ENCODE assay signal across 21 mouse cellular contexts in the genomic region with DNA sequence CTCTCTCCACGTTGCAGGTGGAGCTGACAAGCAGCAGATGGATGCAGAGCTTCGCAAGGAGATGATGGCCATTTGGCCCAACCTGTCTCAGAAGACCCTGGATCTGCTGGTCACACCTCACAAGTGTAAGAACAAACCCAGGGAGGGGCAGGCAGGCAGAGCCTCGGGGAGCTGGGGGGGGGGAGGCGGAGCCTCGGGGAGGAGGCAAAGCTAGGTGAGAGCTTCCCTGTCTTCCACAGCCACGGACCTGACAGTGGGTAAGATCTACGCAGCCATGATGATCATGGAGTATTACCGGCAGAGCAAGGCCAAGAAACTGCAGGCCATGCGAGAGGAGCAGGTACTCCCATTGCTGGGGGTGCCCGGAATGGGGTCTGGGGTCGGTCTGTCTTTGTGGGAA. TPM values are rescaled to one million over a fixed set of nuclear protein-coding genes. Genes with fewer than 3 reads are reported as not detected.
A peak's percentile ranks its signal among the peaks of the same experiment; 100 is the strongest.
DNase-seq lines count a peak whose midpoint lies in the region; TF ChIP-seq lines count a peak whose summit lies in the region.
"Had no signal": no experiment of that assay in that cellular context is flagged by ENCODE, and none has a peak within 500 bp of the region (broad histone marks: within the 10 kb centered on the region; RNA-seq: fewer than 3 reads in every experiment).

No protein-coding gene starts in this region.

- H3K9ac ChIP-seq in ES-E14 (ENCODE audit: insufficient read depth, low read depth, low read length, poor library complexity, severe bottlenecking): 0 out of 2 replicates have a peak overlapping the region, but pooled peaks have one; percentile 27
- H3K9ac ChIP-seq: embryonic facial prominence, embryonic 12.5 days; forebrain, embryonic 13.5 days; forebrain, embryonic 15.5 days; forebrain, postnatal 0 days had no signal

- H3K27me3 ChIP-seq in E14TG2a.4 (ENCODE audit: insufficient read depth, low read length): peaks cover 19% of the 10 kb centered on the region
- H3K27me3 ChIP-seq in kidney, adult 2 months (replicated peaks; ENCODE audit: control insufficient read depth, insufficient read depth, low read length): no peaks in the 10 kb centered on the region
- H3K27me3 ChIP-seq: embryonic facial prominence, embryonic 12.5 days; forebrain, embryonic 13.5 days; forebrain, embryonic 15.5 days had no signal

- WGBS in kidney, adult 2 months: 78% methylated on average over 11 of the region's 11 CpGs

- peak; percentile 86 for DNase-seq in A20 (ENCODE audit: low read depth, low spot score)
- no peak for DNase-seq in ES-E14 (ENCODE audit: low read depth, low spot score)
- peak; percentile 66 for DNase-seq in ZHBTc4 (ENCODE audit: low read depth, low spot score)
- DNase-seq in urinary bladder, postnatal 14 days (ENCODE audit: low spot score): no peak
- no peak for DNase-seq in embryo, embryonic 11 days
- DNase-seq in kidney, adult 2 months: no peak
- DNase-seq: adrenal gland, adult 2 months; adrenal gland, postnatal 10 days; adrenal gland, postnatal 25 days; B cell, adult 2 months; cerebellum, adult 11 months; cerebellum, adult 2 months; cerebellum, adult 9-10 months; cerebellum, postnatal 10 days; cerebellum, postnatal 36 days; forebrain, postnatal 0 days had no signal

- no peak for TF ChIP-seq POLR2A in kidney, adult 2 months (IDR thresholded peaks at IDR 0.05; ENCODE audit: low read depth, low read length)

- H3K4me3 ChIP-seq in E14TG2a.4 (replicated peaks; ENCODE audit: low read length): peak overlapping the region; percentile 61
- peak overlapping the region; percentile 35 to 53; a peak in 2 of 4 replicates for H3K4me3 ChIP-seq in ES-E14 (ENCODE audit: insufficient read depth in 1 of 2, low read depth in 1 of 2, low read length in 2 of 2, poor library complexity in 1 of 2, severe bottlenecking in 1 of 2)
- no peak overlapping the region for H3K4me3 ChIP-seq in kidney, adult 2 months (ENCODE audit: insufficient read depth, low read depth, low read length)
- H3K4me3 ChIP-seq: embryonic facial prominence, embryonic 10.5 days; embryonic facial prominence, embryonic 12.5 days; forebrain, embryonic 13.5 days; forebrain, embryonic 15.5 days had no signal

- H3K27ac ChIP-seq in ES-E14 (ENCODE audit: insufficient read depth, low read depth, low read length, poor library complexity, severe bottlenecking): no peak overlapping the region
- no peak overlapping the region for H3K27ac ChIP-seq in kidney, adult 2 months (ENCODE audit: insufficient read depth, low read depth, low read length)
- H3K27ac ChIP-seq: embryonic facial prominence, embryonic 10.5 days; embryonic facial prominence, embryonic 12.5 days; forebrain, embryonic 13.5 days; forebrain, embryonic 15.5 days had no signal

- peaks cover 13% of the 10 kb centered on the region for H3K9me3 ChIP-seq in E14TG2a.4 (ENCODE audit: low read length)
- no peaks in the 10 kb centered on the region; the same call in 1 of the 2 replicates for H3K9me3 ChIP-seq in ES-E14 (ENCODE audit: control insufficient read depth, insufficient read depth, low read depth, low read length)
- H3K9me3 ChIP-seq: embryonic facial prominence, embryonic 10.5 days; embryonic facial prominence, embryonic 12.5 days; forebrain, embryonic 13.5 days; forebrain, embryonic 15.5 days had no signal

- H3K4me1 ChIP-seq in E14TG2a.4 (replicated peaks; ENCODE audit: low read depth, low read length) (peaks cover 35% of the 10 kb centered on the region), ES-E14 (ENCODE audit: control insufficient read depth in 2 of 2, insufficient read depth in 2 of 2, low read length in 2 of 2, poor library complexity in 1 of 2) (peaks cover 2 to 15% of the 10 kb centered on the region in 2 experiments; a peak in 1 of 4 replicates)
- H3K4me1 ChIP-seq in kidney, adult 2 months (ENCODE audit: control insufficient read depth, insufficient read depth, low read length): no peaks in the 10 kb centered on the region
- H3K4me1 ChIP-seq: forebrain, embryonic 15.5 days had no signal

- H3K36me3 ChIP-seq in E14TG2a.4 (ENCODE audit: insufficient read depth, low read length): 0 out of 2 replicates have a peak, but pooled peaks cover 3% of the 10 kb centered on the region
- H3K36me3 ChIP-seq in ES-E14 (ENCODE audit: control insufficient read depth, insufficient read depth, low read length, poor library complexity, severe bottlenecking): no peaks in the 10 kb centered on the region
- no peaks in the 10 kb centered on the region for H3K36me3 ChIP-seq in kidney, adult 2 months (ENCODE audit: control insufficient read depth, insufficient read depth, low read length)
- H3K36me3 ChIP-seq: embryonic facial prominence, embryonic 10.5 days; embryonic facial prominence, embryonic 12.5 days; forebrain, embryonic 15.5 days had no signal

- in situ Hi-C loops in ES-E14 (cut with MboI; ENCODE audit: low sequenced_read_pairs in 2 of 2, unreplicated experiment in 2 of 2): no loop called here

- TF ChIP-seq CTCF in E14TG2a.4 (conservative IDR thresholded peaks at IDR 0.05; ENCODE audit: low read length): no peak
- TF ChIP-seq CTCF in kidney, adult 2 months (conservative IDR thresholded peaks at IDR 0.05; ENCODE audit: insufficient read depth, insufficient read length, low read depth, low read length): no peak

TF ChIP-seq in ES-E14, 5 proteins besides CTCF, POLR2A, EP300 and RAD21:
- TF ChIP-seq HCFC1 (IDR thresholded peaks at IDR 0.05; ENCODE audit: borderline replicate concordance, insufficient read depth, low read length) (no peak), ZC3H11A (IDR thresholded peaks at IDR 0.05; ENCODE audit: borderline replicate concordance, low read depth, low read length) (no peak), ZNF384 (IDR thresholded peaks at IDR 0.05; ENCODE audit: low read depth, low read length) (no peak), MAFK (IDR thresholded peaks at IDR 0.05; ENCODE audit: insufficient read depth, low read depth, low read length) (no peak), CHD2 (IDR thresholded peaks at IDR 0.05; ENCODE audit: low read depth, low read length) (no peak)

RNA-seq across cellular contexts. Expression of a gene that starts 33.1 kb away (rescaled TPM):
- total RNA-seq in ES-E14 (2012; rRNA removed): 49.3 and 49.7 TPM in 2 replicates
- polyA plus RNA-seq in kidney, adult 2 months (2012; rRNA removed): 5.7 and 7.3 TPM in 2 replicates

RNA-seq across cellular contexts. Expression of a gene that starts 56.5 kb away (rescaled TPM):
- total RNA-seq in ES-E14 (2012; rRNA removed): 260 and 334 TPM in 2 replicates
- 73.7 and 98.9 TPM in 2 replicates for polyA plus RNA-seq in kidney, adult 2 months (2012; rRNA removed)

RNA-seq across cellular contexts. Expression of a gene that starts 58.1 kb away (rescaled TPM):
- total RNA-seq in ES-E14 (2012; rRNA removed): 75.4 and 85.5 TPM in 2 replicates
- 85.8 and 93.9 TPM in 2 replicates for polyA plus RNA-seq in kidney, adult 2 months (2012; rRNA removed)

Comparison
In these comparisons a context has a peak if more than half of its experiments do, and no peak if none do; other contexts are left out.
1. DNase-seq: peak in A20 (single experiment) and ZHBTc4 (single experiment); none in ES-E14 (single experiment), urinary bladder, postnatal 14 days (single experiment), embryo, embryonic 11 days (single experiment) and kidney, adult 2 months (single experiment).